Mouse (Mus musculus) leukemia stem cell, adult 10-12 weeks (primary cell): ENCODE data around the gene Syt14. TPM values are rescaled to one million over a fixed set of nuclear protein-coding genes. Genes with fewer than 3 reads are reported as not detected.

Experiments used
- polyA plus RNA-seq: library from polyadenylated mRNA; stranded (reverse); fragments of >175 nt; gene quantifications from 2 replicates; pipeline ENCODE4 v1.2.3, GENCODE M21; 2012; ENCODE audit warnings: low replicate concordance

The Syt14 gene
- polyA plus RNA-seq, result not detected in 2 replicates

DNA sequence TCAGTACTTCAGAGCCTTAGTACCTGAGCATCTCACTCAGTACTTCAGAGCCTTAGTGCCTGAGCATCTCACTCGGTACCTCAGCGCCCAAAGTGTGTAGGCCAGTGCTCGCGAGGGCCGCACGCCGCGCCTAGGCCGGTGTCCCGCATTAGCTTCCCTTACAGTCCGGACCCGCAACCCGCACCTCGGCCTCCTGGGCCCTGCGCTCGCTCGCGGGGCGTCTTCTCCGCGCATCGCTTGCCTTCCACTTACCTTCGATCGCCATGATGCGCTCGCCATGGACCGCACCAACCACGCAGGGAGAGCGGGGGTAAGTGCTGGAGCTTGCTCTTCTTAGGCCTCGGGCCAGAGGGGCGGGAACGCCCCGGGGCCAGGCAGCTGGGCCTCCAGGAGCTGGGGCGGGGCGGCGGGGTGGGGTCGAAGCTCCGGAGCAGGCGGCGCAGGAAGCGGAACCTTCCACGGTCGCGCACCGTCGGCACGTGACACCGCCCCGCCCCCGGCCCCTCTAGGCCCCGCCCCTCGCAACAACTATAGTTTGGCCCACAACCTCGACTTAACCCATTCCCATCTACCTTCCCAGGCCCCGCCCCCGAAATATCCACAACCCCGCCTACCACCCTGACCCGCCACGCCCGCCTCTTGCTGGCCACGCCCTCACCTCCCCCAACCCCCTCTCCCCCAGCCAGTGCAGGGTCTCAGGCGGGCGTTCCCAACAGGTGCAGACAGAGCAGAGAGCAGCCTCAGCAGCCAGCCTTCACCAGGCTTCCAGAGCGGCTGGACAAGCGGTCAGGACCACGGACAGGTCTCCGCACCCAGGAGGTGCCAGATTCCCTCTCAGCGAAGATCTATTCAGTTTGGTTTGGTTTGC lies at the start of gene Syt14:
TSS of gene Syt14 (minus strand) at position 405 of the 868 bp plus-strand sequence.

DNA sequence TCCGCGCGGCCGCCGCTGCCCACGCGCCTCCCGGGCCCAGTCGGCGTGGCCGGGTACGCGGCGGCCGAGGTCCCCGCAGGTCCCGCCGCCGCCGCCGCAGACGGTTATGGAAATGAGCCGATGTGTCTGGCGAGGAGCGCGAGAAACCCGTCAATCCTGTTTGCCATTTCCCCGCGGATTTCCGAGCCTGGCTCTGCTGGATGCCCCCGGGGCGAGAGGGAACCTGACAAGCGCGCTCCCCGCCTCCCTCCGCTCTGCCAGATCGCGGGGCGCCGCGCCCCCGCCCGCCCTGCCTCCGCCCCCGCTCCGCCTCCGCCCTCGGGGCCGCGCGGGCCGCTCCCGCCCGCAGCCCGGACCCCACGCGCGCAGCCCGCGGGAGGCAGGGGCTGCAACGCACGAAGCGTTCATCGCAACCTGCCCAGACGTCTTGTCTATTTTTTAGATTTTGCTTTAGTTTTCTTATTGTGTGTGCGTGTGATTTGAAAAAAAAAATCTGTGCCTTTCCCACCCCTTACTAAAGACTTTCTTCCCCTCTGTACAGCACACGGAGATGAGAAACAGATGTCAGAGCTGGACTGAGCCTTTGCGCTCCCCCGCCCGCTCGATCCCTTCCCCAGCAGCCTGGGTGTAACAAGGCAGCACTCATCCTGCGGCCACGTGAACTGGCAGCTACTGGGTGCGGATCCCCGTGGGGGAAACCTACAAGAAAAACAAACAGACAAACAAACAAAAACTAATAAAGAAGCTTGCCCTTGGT lies 179.9 kb downstream of the Syt14 start, which contains the start of gene Sertad4:
TSS of gene Sertad4 (minus strand) at position 283 of the 757 bp plus-strand sequence.

Other genes starting within 250 kb of the Syt14 start
- gene Sertad4, start 180.0 kb downstream of the Syt14 start, polyA plus RNA-seq, result not detected in 2 replicates
- 3.2 and 4.9 TPM in 2 replicates for gene Diexf, start 94.5 kb upstream of the Syt14 start, polyA plus RNA-seq
- gene Irf6, start 117.3 kb upstream of the Syt14 start, polyA plus RNA-seq, result not detected in 2 replicates
- gene A130010J15Rik, start 132.3 kb upstream of the Syt14 start, polyA plus RNA-seq, result 0.34 and 1.2 TPM in 2 replicates
- gene Traf3ip3, start 165.9 kb upstream of the Syt14 start, polyA plus RNA-seq, result 14.2 and 22.6 TPM in 2 replicates
- 0.10 TPM in 1 of 2 replicates, not detected in the other for gene Lamb3, start 171.9 kb upstream of the Syt14 start, polyA plus RNA-seq
- 0.54 TPM in 1 of 2 replicates, not detected in the other for gene Hsd11b1, start 228.3 kb upstream of the Syt14 start, polyA plus RNA-seq
- gene G0s2, start 237.4 kb upstream of the Syt14 start, polyA plus RNA-seq, result 2.6 and 4.0 TPM in 2 replicates